Mouse (Mus musculus) limb, embryonic 12.5 days (tissue): ENCODE data around the gene Syne2. TPM values are rescaled to one million over a fixed set of nuclear protein-coding genes. Genes with fewer than 3 reads are reported as not detected.
A peak's percentile ranks its signal among the peaks of the same experiment; 100 is the strongest.

Experiments used
- ATAC-seq: fragments of 200-750 bp; cut with Nextera tagmentation; 2 replicates; pipeline ENCODE4 v1.8.0; 2017; ENCODE audit warnings: low read depth, moderate TSS enrichment; ENCODE audit not compliant: insufficient number of reproducible peaks, insufficient read depth, low FRiP score, low TSS enrichment
- H3K27ac ChIP-seq: fragments of 300-500 bp; sonication (generic); 2 replicates; pipeline ENCODE4 v1.5.1; 2016; ENCODE audit warnings: mild to moderate bottlenecking, moderate library complexity
- H3K27me3 ChIP-seq: fragments of 300-500 bp; sonication (generic); 2 replicates; pipeline ENCODE4 v1.6.1; 2016; ENCODE audit warnings: mild to moderate bottlenecking, moderate library complexity
- H3K36me3 ChIP-seq: fragments of 300-500 bp; sonication (generic); 2 replicates; pipeline ENCODE4 v1.6.1; 2016; ENCODE audit warnings: mild to moderate bottlenecking, moderate library complexity
- H3K4me1 ChIP-seq: fragments of 300-500 bp; sonication (generic); replicated peaks from 2 replicates; pipeline ENCODE4 v1.6.1; 2016
- H3K4me2 ChIP-seq: fragments of 300-500 bp; sonication (generic); 2 replicates; pipeline ENCODE4 v1.6.1; 2016; ENCODE audit warnings: mild to moderate bottlenecking, moderate library complexity
- H3K4me3 ChIP-seq: fragments of 300-500 bp; sonication (generic); replicated peaks from 2 replicates; pipeline ENCODE4 v1.5.1; 2016; ENCODE audit warnings: mild to moderate bottlenecking
- H3K9ac ChIP-seq: fragments of 300-500 bp; sonication (generic); replicated peaks from 2 replicates; pipeline ENCODE4 v1.6.1; 2016; ENCODE audit warnings: mild to moderate bottlenecking, moderate library complexity
- H3K9me3 ChIP-seq: fragments of 300-500 bp; sonication (generic); 2 replicates; pipeline ENCODE4 v1.6.1; 2016; ENCODE audit warnings: mild to moderate bottlenecking, moderate library complexity
- WGBS: fragments of 180-500 bp; shearing (Covaris S2); methylation state at CpG from one replicate; pipeline ENCODE4 v1.1.7; 2016; 5-methylcytosine and 5-hydroxymethylcytosine counted together
- polyA plus RNA-seq: library from polyadenylated mRNA; unstranded; fragments of >200 nt; fragmentation: Nextera tagmentation; extraction: Ambion mirVana; gene quantifications from 2 replicates; pipeline ENCODE4 v1.2.1, GENCODE M21; 2016

Syne2 gene
- polyA plus RNA-seq, 1 experiment from 2014 or later, result 119 TPM

- ATAC-seq, result no peak
- Histone ChIP-seq H3K27me3 (0 out of 2 replicates have a peak, but pooled peaks cover 3% of the 10 kb centered on the region), H3K9ac (no peak overlapping the region), H3K27ac (no peak overlapping the region), H3K4me3 (no peak overlapping the region), H3K4me2 (no peak overlapping the region), H3K4me1 (peaks cover 69% of the 10 kb centered on the region), H3K36me3 (no peaks in the 10 kb centered on the region), H3K9me3 (no peaks in the 10 kb centered on the region)
- 67% methylated on average over 5 of the region's 5 CpGs for WGBS
Measured at GRCm38 (mm10) chr12:75829616-75830015, 11.7 kb downstream of the Syne2 start.

GRCm38 (mm10) chr12:75833149-75833959 lies 15.4 kb downstream of the Syne2 start:
- Histone ChIP-seq H3K4me3 (no peak overlapping the region), H3K27me3 (no peaks in the 10 kb centered on the region), H3K4me2 (peak overlapping the region; percentile 33), H3K27ac (peak overlapping the region; percentile 56), H3K9me3 (no peaks in the 10 kb centered on the region), H3K36me3 (no peaks in the 10 kb centered on the region), H3K9ac (no peak overlapping the region), H3K4me1 (peaks cover 56% of the 10 kb centered on the region)
- 53% methylated on average over 12 of the region's 12 CpGs for WGBS
- ATAC-seq, result peak; percentile 49; the same call in 1 of the 2 replicates

GRCm38 (mm10) chr12:75833960-75834729 lies 16.2 kb downstream of the Syne2 start:
- Histone ChIP-seq H3K9ac (no peak overlapping the region), H3K27me3 (no peaks in the 10 kb centered on the region), H3K9me3 (no peaks in the 10 kb centered on the region), H3K4me3 (no peak overlapping the region), H3K4me1 (peaks cover 58% of the 10 kb centered on the region), H3K36me3 (no peaks in the 10 kb centered on the region), H3K27ac (peak overlapping the region; percentile 56), H3K4me2 (peak overlapping the region; percentile 33)
- WGBS, result 15% methylated on average over 14 of the region's 14 CpGs
- peak; percentile 64 for ATAC-seq

- Histone ChIP-seq H3K27me3 (no peaks in the 10 kb centered on the region), H3K27ac (no peak overlapping the region), H3K36me3 (no peaks in the 10 kb centered on the region), H3K9me3 (no peaks in the 10 kb centered on the region), H3K4me2 (no peak overlapping the region; the same call in 1 of the 2 replicates), H3K4me3 (no peak overlapping the region), H3K9ac (no peak overlapping the region), H3K4me1 (peaks cover 54% of the 10 kb centered on the region)
- WGBS, result 34% methylated on average over 11 of the region's 11 CpGs
- ATAC-seq, result no peak
Measured at GRCm38 (mm10) chr12:75836524-75836962, 18.6 kb downstream of the Syne2 start.

- no peak overlapping the region for H3K9ac ChIP-seq
- H3K27ac ChIP-seq, result no peak overlapping the region
- no peak overlapping the region for H3K4me2 ChIP-seq
- H3K4me1 ChIP-seq, result peaks cover 54% of the 10 kb centered on the region
- no peak overlapping the region for H3K4me3 ChIP-seq
- H3K27me3 ChIP-seq, result no peaks in the 10 kb centered on the region
- no peak for ATAC-seq
- no peaks in the 10 kb centered on the region for H3K36me3 ChIP-seq
- H3K9me3 ChIP-seq, result no peaks in the 10 kb centered on the region
- 78% methylated on average over 4 of the region's 4 CpGs for WGBS
Measured at GRCm38 (mm10) chr12:75837462-75837861, 19.5 kb downstream of the Syne2 start.

GRCm38 (mm10) chr12:75839083-75839736 lies 21.3 kb downstream of the Syne2 start:
- Histone ChIP-seq H3K4me1 (peaks cover 36% of the 10 kb centered on the region), H3K36me3 (no peaks in the 10 kb centered on the region), H3K4me3 (no peak overlapping the region), H3K4me2 (no peak overlapping the region), H3K27me3 (no peaks in the 10 kb centered on the region), H3K27ac (no peak overlapping the region), H3K9ac (no peak overlapping the region), H3K9me3 (no peaks in the 10 kb centered on the region)
- no peak for ATAC-seq
- WGBS, result 80% methylated on average over 11 of the region's 11 CpGs

- 67% methylated on average over 7 of the region's 7 CpGs for WGBS
- Histone ChIP-seq H3K9me3 (no peaks in the 10 kb centered on the region), H3K27me3 (no peaks in the 10 kb centered on the region), H3K4me3 (no peak overlapping the region), H3K4me2 (no peak overlapping the region), H3K36me3 (no peaks in the 10 kb centered on the region), H3K27ac (no peak overlapping the region), H3K4me1 (peaks cover 18% of the 10 kb centered on the region), H3K9ac (no peak overlapping the region)
- no peak for ATAC-seq
Measured at GRCm38 (mm10) chr12:75841183-75841582, 23.2 kb downstream of the Syne2 start.

GRCm38 (mm10) chr12:75844311-75844710 lies 26.4 kb downstream of the Syne2 start:
- H3K36me3 ChIP-seq, result no peaks in the 10 kb centered on the region
- no peak overlapping the region for H3K4me3 ChIP-seq
- WGBS, result 92% methylated on average over 4 of the region's 4 CpGs
- no peak overlapping the region for H3K27ac ChIP-seq
- H3K27me3 ChIP-seq, result no peaks in the 10 kb centered on the region
- no peak overlapping the region for H3K9ac ChIP-seq
- ATAC-seq, result no peak
- no peaks in the 10 kb centered on the region for H3K9me3 ChIP-seq
- H3K4me2 ChIP-seq, result no peak overlapping the region
- H3K4me1 ChIP-seq, result peaks cover 6% of the 10 kb centered on the region; the same call in 1 of the 2 replicates

GRCm38 (mm10) chr12:75845070-75845469 lies 27.1 kb downstream of the Syne2 start:
- no peak overlapping the region for H3K27ac ChIP-seq
- H3K4me3 ChIP-seq, result no peak overlapping the region
- H3K9me3 ChIP-seq, result no peaks in the 10 kb centered on the region
- H3K4me2 ChIP-seq, result no peak overlapping the region
- WGBS, result 81% methylated on average over 9 of the region's 9 CpGs
- ATAC-seq, result no peak
- H3K27me3 ChIP-seq, result no peaks in the 10 kb centered on the region
- no peak overlapping the region for H3K9ac ChIP-seq
- H3K36me3 ChIP-seq, result no peaks in the 10 kb centered on the region
- H3K4me1 ChIP-seq, result peaks cover 6% of the 10 kb centered on the region; the same call in 1 of the 2 replicates

- no peak overlapping the region for H3K27ac ChIP-seq
- no peaks in the 10 kb centered on the region for H3K4me1 ChIP-seq
- no peak for ATAC-seq
- no peak overlapping the region for H3K4me3 ChIP-seq
- H3K27me3 ChIP-seq, result no peaks in the 10 kb centered on the region
- H3K36me3 ChIP-seq, result no peaks in the 10 kb centered on the region
- H3K9ac ChIP-seq, result no peak overlapping the region
- H3K4me2 ChIP-seq, result no peak overlapping the region
- 88% methylated on average over 12 of the region's 12 CpGs for WGBS
- H3K9me3 ChIP-seq, result no peaks in the 10 kb centered on the region
Measured at GRCm38 (mm10) chr12:75846513-75846912, 28.6 kb downstream of the Syne2 start.

- Histone ChIP-seq H3K36me3 (peaks cover 5% of the 10 kb centered on the region; the same call in 1 of the 2 replicates), H3K27me3 (no peaks in the 10 kb centered on the region), H3K27ac (no peak overlapping the region), H3K4me3 (no peak overlapping the region), H3K9ac (no peak overlapping the region), H3K4me2 (no peak overlapping the region), H3K9me3 (no peaks in the 10 kb centered on the region), H3K4me1 (peaks cover 17% of the 10 kb centered on the region)
- no peak for ATAC-seq
- WGBS, result 58% methylated on average over 3 of the region's 3 CpGs
Measured at GRCm38 (mm10) chr12:75850205-75850604, 32.3 kb downstream of the Syne2 start.
